Mouse (Mus musculus) ES-CJ7 (cell line): ENCODE measurements around the gene Mvb12a.

Source experiments
- DNase-seq: peaks from one replicate; pipeline ENCODE4 v3.0.0; 2011; ENCODE audit warnings: low read depth, low spot score

The Mvb12a gene

GRCm38 (mm10) chr8:71542632-71543343 is at the start of gene Mvb12a:
Mvb12a (plus strand) TSS chr8:71542922.
- peak; percentile 100 for DNase-seq

- peak; percentile 87 for DNase-seq
Measured at GRCm38 (mm10) chr8:71495039-71495438, 47.7 kb upstream of the Mvb12a start.

- no peak for DNase-seq
Measured at GRCm38 (mm10) chr8:71495811-71496210, 46.9 kb upstream of the Mvb12a start.

- no peak for DNase-seq
Measured at GRCm38 (mm10) chr8:71496481-71496880, 46.2 kb upstream of the Mvb12a start.

GRCm38 (mm10) chr8:71497077-71497645 is 45.6 kb upstream of the Mvb12a start:
- DNase-seq: no peak

- DNase-seq: peak; percentile 84
Measured at GRCm38 (mm10) chr8:71497881-71498501, 44.7 kb upstream of the Mvb12a start.

GRCm38 (mm10) chr8:71498816-71499690 is 43.7 kb upstream of the Mvb12a start:
- peak; percentile 87 for DNase-seq

- no peak for DNase-seq
Measured at GRCm38 (mm10) chr8:71504349-71504748, 38.4 kb upstream of the Mvb12a start.

- DNase-seq: no peak
Measured at GRCm38 (mm10) chr8:71505326-71505725, 37.4 kb upstream of the Mvb12a start.

- no peak for DNase-seq
Measured at GRCm38 (mm10) chr8:71505979-71506378, 36.7 kb upstream of the Mvb12a start.

- DNase-seq: peak; percentile 96
Measured at GRCm38 (mm10) chr8:71507589-71508104, 35.1 kb upstream of the Mvb12a start.

- DNase-seq: no peak
Measured at GRCm38 (mm10) chr8:71509316-71509715, 33.4 kb upstream of the Mvb12a start.

GRCm38 (mm10) chr8:71511644-71512043 is 31.1 kb upstream of the Mvb12a start, which contains the start of gene Plvap:
Plvap (minus strand) TSS chr8:71511752.
- DNase-seq: no peak

- peak; percentile 48 for DNase-seq
Measured at GRCm38 (mm10) chr8:71513018-71513754, 29.5 kb upstream of the Mvb12a start.

GRCm38 (mm10) chr8:71515043-71515442 is 27.7 kb upstream of the Mvb12a start:
- DNase-seq: peak; percentile 70

GRCm38 (mm10) chr8:71516786-71517185 is 25.9 kb upstream of the Mvb12a start:
- DNase-seq: no peak

GRCm38 (mm10) chr8:71519037-71519825 is 23.5 kb upstream of the Mvb12a start:
- peak; percentile 80 for DNase-seq

GRCm38 (mm10) chr8:71521634-71522033 is 21.1 kb upstream of the Mvb12a start:
- DNase-seq: peak; percentile 99

GRCm38 (mm10) chr8:71525226-71526050 is 17.3 kb upstream of the Mvb12a start, which contains the start of gene Ccdc194:
Ccdc194 (minus strand) TSS chr8:71525711.
- no peak for DNase-seq
